Mouse (Mus musculus) bone marrow, adult 2 months (tissue): Measurements from ENCODE around the gene Gm20605.

ENCODE experiments used
- CTCF ChIP-seq: fragments of 200-500 bp; IDR thresholded peaks from 2 replicates; pipeline ENCODE4 v1.5.1; 2011; ENCODE audit warnings: low read length, control low read depth; ENCODE audit not compliant: control insufficient read depth, insufficient read depth
- POLR2A ChIP-seq: fragments of 200-500 bp; IDR thresholded peaks from 2 replicates; pipeline ENCODE4 v1.6.1; 2011; ENCODE audit warnings: low read depth, mild to moderate bottlenecking, control low read depth, low read length, borderline replicate concordance; ENCODE audit not compliant: control insufficient read depth

DNA sequence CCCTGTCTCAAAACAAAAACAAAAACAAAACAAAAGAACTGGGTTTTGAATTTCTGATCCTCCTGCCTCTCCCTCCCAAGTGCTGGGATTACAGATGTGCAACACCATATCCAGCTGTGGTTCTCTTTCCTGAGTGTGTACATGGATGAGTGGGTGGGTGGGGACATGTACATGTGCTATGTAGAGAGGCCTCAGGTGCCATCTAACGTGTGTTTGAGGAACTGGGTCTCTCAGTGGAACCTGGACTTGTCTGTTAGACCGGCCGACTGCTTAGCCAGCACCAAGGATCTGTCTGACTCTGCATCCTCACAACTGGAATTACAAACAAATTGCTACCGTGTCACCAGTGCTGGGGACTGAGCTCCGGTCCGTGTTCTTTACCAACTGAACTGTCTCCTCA, 31.4 kb upstream of the Gm20605 start:
- TF ChIP-seq POLR2A (no peak), CTCF (no peak)
